Mouse (Mus musculus): Measurements from ENCODE around the gene Txndc2.

DNA sequence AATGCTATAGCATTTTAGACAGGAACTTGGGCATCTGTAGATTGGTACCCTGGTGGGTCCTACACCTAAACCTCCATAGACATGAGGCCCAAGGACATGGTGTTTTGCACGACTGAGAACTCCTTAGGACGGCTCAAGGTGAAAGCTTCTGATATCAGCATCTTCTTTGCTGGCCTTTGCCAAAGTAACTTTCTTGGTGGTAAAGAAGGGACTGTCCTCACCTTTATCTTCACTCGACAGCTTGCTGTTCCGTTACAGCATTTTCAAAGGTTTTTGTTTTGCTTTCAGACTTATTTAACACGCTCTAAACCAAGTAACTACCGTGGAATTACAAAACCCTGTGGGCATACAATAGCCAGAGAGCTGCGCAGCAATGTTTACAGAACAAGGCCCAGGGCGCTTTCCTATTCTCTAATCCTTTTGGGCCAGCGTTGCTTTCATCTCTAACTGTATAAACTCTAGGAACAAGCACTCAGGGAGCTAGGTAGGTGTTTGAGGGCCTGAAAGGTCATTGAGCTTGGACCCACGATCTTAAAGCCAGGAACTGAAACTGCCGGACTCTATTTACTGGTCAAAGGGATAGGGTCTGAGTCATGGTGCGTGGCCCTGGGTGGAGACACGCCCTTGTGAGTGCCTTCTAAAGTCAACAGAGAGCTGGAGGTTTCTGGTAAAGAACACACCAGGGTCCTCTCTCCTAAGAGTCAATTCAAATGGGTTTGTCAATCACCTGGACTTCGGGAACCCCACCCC is 21.5 kb upstream of the Txndc2 start:
- TF ChIP-seq CTCF (IDR thresholded peaks at IDR 0.05 in 2 of 3, conservative IDR thresholded peaks at IDR 0.05 in 1 of 3; ENCODE audit: control insufficient read depth in 1 of 3, insufficient read depth in 1 of 3, low read depth in 2 of 3, low read length in 3 of 3, poor library complexity in 1 of 3, severe bottlenecking in 1 of 3) (no peak), USF1 (IDR thresholded peaks at IDR 0.05; ENCODE audit: low read depth, low read length) (no peak), TBP (IDR thresholded peaks at IDR 0.05; ENCODE audit: low read depth, low read length) (0 out of 2 replicates have a peak, but pooled peaks have one; percentile 39), MYB (IDR thresholded peaks at IDR 0.05; ENCODE audit: low read depth, low read length) (peak; percentile 89), POLR2A (IDR thresholded peaks at IDR 0.05; ENCODE audit: control insufficient read depth in 1 of 2, insufficient read depth in 1 of 2, low read depth in 1 of 2, low read length in 2 of 2, poor library complexity in 1 of 2) (no peak), EP300 (IDR thresholded peaks at IDR 0.05; ENCODE audit: low read depth in 1 of 2, low read length in 2 of 2) (peak; percentile 97 to 98), GATA1 (IDR thresholded peaks at IDR 0.05; ENCODE audit: low read depth, low read length) (peak; percentile 94), MEF2A (IDR thresholded peaks at IDR 0.05; ENCODE audit: extremely low read depth, insufficient replicate concordance, low read depth, low read length, poor library complexity, severe bottlenecking) (no peak), POLR2AphosphoS5 (IDR thresholded peaks at IDR 0.05; ENCODE audit: borderline replicate concordance, low read depth, low read length) (no peak), TAL1 (IDR thresholded peaks at IDR 0.05; ENCODE audit: low read length) (peak; percentile 98), ZMIZ1 (IDR thresholded peaks at IDR 0.05; ENCODE audit: low read depth, low read length) (no peak)
